Mouse (Mus musculus) hindbrain, postnatal 0 days (tissue): ENCODE measurements around the gene Gnl1. TPM values are rescaled to one million over a fixed set of nuclear protein-coding genes. Genes with fewer than 3 reads are reported as not detected.

Experiments
- ATAC-seq: fragments of 200-750 bp; cut with Nextera tagmentation; 2 replicates; pipeline ENCODE4 v1.8.0; 2017; ENCODE audit warnings: mild to moderate bottlenecking, moderate TSS enrichment, moderate library complexity
- DNase-seq: peaks from one replicate; pipeline ENCODE4 v3.0.0-alpha.2; 2015; ENCODE audit warnings: low spot score
- H3K27ac ChIP-seq: fragments of 300-500 bp; sonication (generic); 2 replicates; pipeline ENCODE4 v1.5.1; 2014; ENCODE audit warnings: mild to moderate bottlenecking
- H3K27me3 ChIP-seq: fragments of 300-500 bp; sonication (generic); 2 replicates; pipeline ENCODE4 v1.6.1; 2014; ENCODE audit warnings: low read length, mixed read lengths; ENCODE audit not compliant: insufficient read depth
- H3K36me3 ChIP-seq: fragments of 300-500 bp; sonication (generic); 2 replicates; pipeline ENCODE4 v1.6.1; 2014; ENCODE audit warnings: low read length, mixed read lengths; ENCODE audit not compliant: insufficient read depth
- H3K4me1 ChIP-seq: fragments of 300-500 bp; sonication (generic); 2 replicates; pipeline ENCODE4 v1.6.1; 2014; ENCODE audit warnings: antibody characterized with exemption, low read length, mixed read lengths; ENCODE audit not compliant: insufficient read depth
- H3K4me2 ChIP-seq: fragments of 300-500 bp; sonication (generic); 2 replicates; pipeline ENCODE4 v1.6.1; 2014; ENCODE audit warnings: low read depth, mild to moderate bottlenecking, low read length, moderate library complexity, mixed read lengths
- H3K4me3 ChIP-seq: fragments of 300-500 bp; sonication (generic); 2 replicates; pipeline ENCODE4 v1.5.1; 2014; ENCODE audit warnings: low read length
- H3K9ac ChIP-seq: fragments of 300-500 bp; sonication (generic); replicated peaks from 2 replicates; pipeline ENCODE4 v1.6.1; 2014; ENCODE audit warnings: mild to moderate bottlenecking, low read length, moderate library complexity, mixed read lengths
- H3K9me3 ChIP-seq: fragments of 300-500 bp; sonication (generic); 2 replicates; pipeline ENCODE4 v1.6.1; 2016; ENCODE audit warnings: low read length, mixed read lengths
- CTCF ChIP-seq: IDR thresholded peaks from 2 replicates; pipeline ENCODE4 v1.5.1; 2016; ENCODE audit warnings: antibody characterized with exemption, control low read depth, low read depth
- WGBS: fragments of 180-500 bp; shearing (Covaris S2); extraction: QIAGEN DNeasy Blood & Tissue Kit; methylation state at CpG from one replicate; pipeline ENCODE4 v1.1.7; 2014; 5-methylcytosine and 5-hydroxymethylcytosine counted together
- polyA plus RNA-seq: library from polyadenylated mRNA; unstranded; fragments of >200 nt; fragmentation: Nextera tagmentation; extraction: Ambion mirVana; gene quantifications from 2 replicates; pipeline ENCODE4 v1.2.1, GENCODE M21; 2015
- total RNA-seq: library from RNA; depleted of rRNA; stranded (reverse); fragments of >200 nt; gene quantifications from 2 replicates; pipeline ENCODE4 v1.2.3, GENCODE M21; 2014

Gnl1 gene
- total and polyA plus RNA-seq, 2 experiments from 2014 or later: 76.2 to 106 TPM

GRCm38 (mm10) chr17:35969418-35970389 lies 9.9 kb upstream of the Gnl1 start, which contains the start of gene Abcf1:
Abcf1 (minus strand) TSS chr17:35969761.
- H3K4me2 ChIP-seq: peak within 1 kb of the TSS; percentile 73
- H3K36me3 ChIP-seq: peaks cover 9% of the 10 kb centered on the region; the same call in 1 of the 2 replicates
- 0 out of 2 replicates have a peak, but pooled peaks cover 9% of the 10 kb centered on the region for H3K4me1 ChIP-seq
- no peak for TF ChIP-seq CTCF
- peak within 1 kb of the TSS; percentile 73 for H3K9ac ChIP-seq
- WGBS: under 1% methylated on average over 67 of the region's 68 CpGs
- DNase-seq: peak; percentile 99
- peak within 1 kb of the TSS; percentile 85 for H3K27ac ChIP-seq
- peak within 1 kb of the TSS; percentile 88 for H3K4me3 ChIP-seq
- H3K9me3 ChIP-seq: no peaks in the 10 kb centered on the region
- peak; percentile 98 for ATAC-seq
- H3K27me3 ChIP-seq: no peaks in the 10 kb centered on the region

DNA sequence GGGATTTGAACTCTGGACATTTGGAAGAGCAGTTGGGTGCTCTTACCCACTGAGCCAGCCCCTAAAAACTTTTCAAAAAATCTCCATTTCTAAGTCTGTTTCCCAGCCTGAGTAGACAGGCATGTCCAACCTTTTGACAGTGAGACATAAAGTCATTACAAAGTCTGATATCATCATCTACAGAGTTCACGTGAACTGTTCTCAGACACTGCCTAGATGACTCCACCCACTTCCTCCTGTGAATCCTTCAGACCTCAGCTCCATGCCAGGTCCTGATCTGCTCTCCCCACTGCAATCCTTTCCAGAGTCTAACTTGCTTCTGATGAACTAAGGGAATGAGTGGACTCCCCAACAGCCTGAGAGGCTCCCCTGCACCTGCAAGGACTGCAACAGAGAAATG lies 7.5 kb upstream of the Gnl1 start:
- Histone ChIP-seq H3K4me2 (no peak overlapping the region), H3K27me3 (no peaks in the 10 kb centered on the region), H3K4me1 (0 out of 2 replicates have a peak, but pooled peaks cover 9% of the 10 kb centered on the region), H3K4me3 (no peak overlapping the region), H3K9me3 (no peaks in the 10 kb centered on the region), H3K9ac (no peak overlapping the region), H3K27ac (no peak overlapping the region), H3K36me3 (peaks cover 9% of the 10 kb centered on the region; the same call in 1 of the 2 replicates)
- WGBS: 47% methylated on average over 1 of the region's 1 CpGs
- DNase-seq (no peak), ATAC-seq (no peak)
- TF ChIP-seq CTCF: no peak

GRCm38 (mm10) chr17:35978811-35979400 lies 745 bp upstream of the Gnl1 start:
- Histone ChIP-seq H3K9me3 (no peaks in the 10 kb centered on the region), H3K36me3 (peaks cover 25% of the 10 kb centered on the region), H3K4me1 (peaks cover 12% of the 10 kb centered on the region; the same call in 1 of the 2 replicates), H3K27ac (peak overlapping the region; percentile 97), H3K4me2 (peak overlapping the region; percentile 69), H3K27me3 (no peaks in the 10 kb centered on the region), H3K9ac (peak overlapping the region; percentile 73), H3K4me3 (peak overlapping the region; percentile 77)
- ATAC-seq: peak; percentile 90
- WGBS: under 1% methylated on average over 40 of the region's 41 CpGs
- peak; percentile 92 for DNase-seq
- TF ChIP-seq CTCF: peak; percentile 21

GRCm38 (mm10) chr17:35980363-35980754 lies 708 bp downstream of the Gnl1 start:
- Histone ChIP-seq H3K27me3 (no peaks in the 10 kb centered on the region), H3K36me3 (peaks cover 26% of the 10 kb centered on the region), H3K4me2 (peak overlapping the region; percentile 69), H3K9me3 (no peaks in the 10 kb centered on the region), H3K9ac (peak overlapping the region; percentile 73), H3K4me1 (peaks cover 12% of the 10 kb centered on the region; the same call in 1 of the 2 replicates), H3K27ac (peak overlapping the region; percentile 97), H3K4me3 (peak overlapping the region; percentile 77)
- under 1% methylated on average over 29 of the region's 29 CpGs for WGBS
- TF ChIP-seq CTCF: no peak
- no peak for DNase-seq
- ATAC-seq: peak; percentile 44

- Histone ChIP-seq H3K4me3 (no peak overlapping the region), H3K27ac (no peak overlapping the region), H3K9ac (no peak overlapping the region), H3K4me2 (peak overlapping the region; percentile 69; the same call in 1 of the 2 replicates), H3K4me1 (peaks cover 12% of the 10 kb centered on the region; the same call in 1 of the 2 replicates), H3K36me3 (peaks cover 35% of the 10 kb centered on the region), H3K27me3 (no peaks in the 10 kb centered on the region), H3K9me3 (no peaks in the 10 kb centered on the region)
- no peak for TF ChIP-seq CTCF
- ATAC-seq: no peak
- 92% methylated on average over 9 of the region's 9 CpGs for WGBS
- DNase-seq: no peak
Measured at GRCm38 (mm10) chr17:35981776-35982175, 2.1 kb downstream of the Gnl1 start.

DNA sequence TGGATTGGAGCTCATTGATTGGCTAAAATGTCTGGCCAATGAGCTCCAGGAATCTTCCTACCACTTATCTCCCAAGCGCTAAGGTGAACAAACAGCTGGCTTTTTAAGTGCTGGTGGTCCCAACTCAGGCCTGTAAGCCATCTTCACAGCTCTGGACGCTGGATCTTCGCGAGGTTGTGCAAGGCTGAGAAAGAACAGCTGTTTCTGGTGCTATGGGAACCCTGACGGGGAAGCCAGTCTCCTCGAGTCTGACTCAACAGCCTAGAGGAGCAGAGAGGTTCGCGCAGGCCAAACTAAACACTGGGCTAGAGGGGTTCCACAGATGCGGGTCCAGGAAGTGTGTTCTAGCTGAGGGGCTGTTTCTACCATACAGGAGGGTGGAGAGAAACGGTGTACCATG lies 12.1 kb downstream of the Gnl1 start:
- Histone ChIP-seq H3K36me3 (peaks cover 23% of the 10 kb centered on the region), H3K9me3 (no peaks in the 10 kb centered on the region), H3K9ac (no peak overlapping the region), H3K4me3 (no peak overlapping the region), H3K4me2 (no peak overlapping the region), H3K27me3 (no peaks in the 10 kb centered on the region), H3K27ac (no peak overlapping the region), H3K4me1 (no peaks in the 10 kb centered on the region)
- 52% methylated on average over 10 of the region's 10 CpGs for WGBS
- no peak for ATAC-seq
- DNase-seq: no peak
- no peak for TF ChIP-seq CTCF
